ENCODE assay signal across 18 mouse cellular contexts in the genomic region with DNA sequence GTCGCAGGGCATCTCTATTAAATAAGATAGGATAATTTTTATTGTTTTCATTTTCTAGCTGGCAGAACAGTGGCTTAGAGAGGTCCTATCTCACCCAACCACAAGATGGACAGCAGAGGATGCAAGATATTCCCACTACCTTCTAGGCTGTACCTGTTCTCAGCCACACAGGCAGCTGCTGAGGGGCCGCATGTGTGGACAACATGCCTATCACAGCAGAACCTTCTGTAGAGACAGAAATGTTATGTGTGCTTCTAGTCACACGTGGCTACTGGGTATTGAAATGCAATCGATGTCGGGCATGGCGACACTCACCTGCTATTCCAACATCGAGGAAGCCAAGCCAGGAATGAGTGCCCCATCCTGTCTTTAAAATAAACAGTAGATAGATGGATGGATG.
"Had no signal": no experiment of that assay in that cellular context is flagged by ENCODE, and none has a peak within 500 bp of the region (broad histone marks: within the 10 kb centered on the region; RNA-seq: fewer than 3 reads in every experiment).

No protein-coding gene starts in this region.

- H3K27ac ChIP-seq: kidney, embryonic 15.5 days; limb, embryonic 12.5 days; limb, embryonic 15.5 days; liver, embryonic 14.5 days; macrophage; midbrain, embryonic 12.5 days; midbrain, embryonic 15.5 days; neural tube, embryonic 12.5 days; neural tube, embryonic 15.5 days; stomach, postnatal 0 days had no signal

- DNase-seq: kidney, postnatal 10 days; kidney, postnatal 36 days; left cerebral cortex, postnatal 4 days; right cerebral cortex, adult 18-20 months; right cerebral cortex, postnatal 14 days; thymus, adult 2 months; thymus, postnatal 14 days; thymus, postnatal 4 days had no signal

- H3K4me3 ChIP-seq: neural tube, embryonic 12.5 days had no signal
